Mouse (Mus musculus) CH12.LX (cell line): Measurements from ENCODE around the gene Tnfrsf1a. TPM values are rescaled to one million over a fixed set of nuclear protein-coding genes. Genes with fewer than 3 reads are reported as not detected.

Experiments used
- DNase-seq: peaks from one replicate; pipeline ENCODE4 v3.0.0-alpha.2; 2013; ENCODE audit errors: extremely low read depth
- H3K27ac ChIP-seq: 2 replicates; pipeline ENCODE4 v1.5.1; 2012; ENCODE audit warnings: low read depth, mild to moderate bottlenecking, control low read depth, moderate library complexity; ENCODE audit not compliant: insufficient read depth
- H3K27me3 ChIP-seq: replicated peaks from 2 replicates; pipeline ENCODE3; 2012; ENCODE audit warnings: inconsistent platforms
- H3K36me3 ChIP-seq, 2 experiments: replicated peaks in 1 of 2; 2 replicates each; pipeline versions ENCODE3 to v1.6.1; 2012; ENCODE audit warnings: inconsistent platforms in 1 of 2, low read length in 1 of 2, mild to moderate bottlenecking in 1 of 2, mixed read lengths in 1 of 2, moderate library complexity in 1 of 2; ENCODE audit not compliant: control insufficient read depth in 1 of 2, insufficient read depth in 1 of 2
- H3K4me1 ChIP-seq, 2 experiments: 2 replicates each; pipeline ENCODE4 v1.6.1; 2012; ENCODE audit warnings: inconsistent platforms in 1 of 2, moderate library complexity in 1 of 2; ENCODE audit not compliant: insufficient read depth in 2 of 2, control insufficient read depth in 1 of 2
- H3K4me2 ChIP-seq: 2 replicates; pipeline ENCODE4 v1.6.1; 2012; ENCODE audit warnings: low read depth, mild to moderate bottlenecking, control low read depth; ENCODE audit not compliant: poor library complexity, insufficient read depth, severe bottlenecking
- H3K4me3 ChIP-seq, 3 experiments: fragments of 150-350 bp in 1 of 3; sonication (generic) in 1 of 3; replicated peaks in 1 of 3; 2 replicates each; pipeline versions ENCODE3 to v1.5.1; 2011 to 2012; ENCODE audit warnings: low read depth in 2 of 3, low read length in 2 of 3, mild to moderate bottlenecking in 2 of 3, moderate library complexity in 2 of 3, control low read depth in 1 of 3, improper control_type of control experiment in 1 of 3, inconsistent platforms in 1 of 3, mixed read lengths in 1 of 3; ENCODE audit not compliant: poor library complexity in 1 of 3
- H3K79me2 ChIP-seq: replicated peaks from 2 replicates; pipeline ENCODE4 v1.6.1; 2012; ENCODE audit warnings: mild to moderate bottlenecking, moderate library complexity; ENCODE audit not compliant: control insufficient read depth, poor library complexity, insufficient read depth, severe bottlenecking; ENCODE audit errors: extremely low read depth
- H3K9ac ChIP-seq: 2 replicates; pipeline ENCODE4 v1.6.1; 2012; ENCODE audit warnings: low read depth, mild to moderate bottlenecking, control low read depth, moderate library complexity; ENCODE audit not compliant: insufficient read depth
- H3K9me3 ChIP-seq: replicated peaks from 2 replicates; pipeline ENCODE3; 2012; ENCODE audit warnings: low read length, inconsistent platforms, mixed read lengths
- BHLHE40 ChIP-seq: IDR thresholded peaks from 2 replicates; pipeline ENCODE4 v1.6.1; 2011; ENCODE audit warnings: mild to moderate bottlenecking, low read depth, low read length, improper control_type of control experiment
- CHD1 ChIP-seq: IDR thresholded peaks from 2 replicates; pipeline ENCODE4 v1.6.1; 2012; ENCODE audit warnings: low read depth, low read length, improper control_type of control experiment, inconsistent platforms
- CHD2 ChIP-seq: IDR thresholded peaks from 2 replicates; pipeline ENCODE4 v1.6.1; 2011; ENCODE audit warnings: low read length, improper control_type of control experiment
- CTCF ChIP-seq, 2 experiments: IDR thresholded peaks in 1 of 2; conservative IDR thresholded peaks in 1 of 2; 2 replicates each; pipeline ENCODE4 v1.5.1; 2011 to 2012; ENCODE audit warnings: low read depth in 2 of 2, low read length in 2 of 2, improper control_type of control experiment in 1 of 2, inconsistent platforms in 1 of 2, mild to moderate bottlenecking in 1 of 2, moderate library complexity in 1 of 2
- E2F4 ChIP-seq: IDR thresholded peaks from 2 replicates; pipeline ENCODE4 v1.6.1; 2011; ENCODE audit warnings: low read depth, low read length, improper control_type of control experiment; ENCODE audit not compliant: insufficient replicate concordance
- ELF1 ChIP-seq: IDR thresholded peaks from 2 replicates; pipeline ENCODE4 v1.6.1; 2014; ENCODE audit warnings: low read depth, mild to moderate bottlenecking, inconsistent platforms, low read length, improper control_type of control experiment
- EP300 ChIP-seq: IDR thresholded peaks from 2 replicates; pipeline ENCODE4 v1.6.1; 2011; ENCODE audit warnings: low read length, improper control_type of control experiment
- ETS1 ChIP-seq: conservative IDR thresholded peaks from 2 replicates; pipeline ENCODE4 v1.6.1; 2012; ENCODE audit warnings: low read depth, mild to moderate bottlenecking, inconsistent platforms, low read length, improper control_type of control experiment, moderate library complexity
- GABPA ChIP-seq: IDR thresholded peaks from 2 replicates; pipeline ENCODE4 v1.6.1; 2012; ENCODE audit warnings: low read depth, low read length, improper control_type of control experiment, inconsistent platforms; ENCODE audit not compliant: insufficient replicate concordance
- IRF4 ChIP-seq: IDR thresholded peaks from 2 replicates; pipeline ENCODE4 v1.6.1; 2014; ENCODE audit warnings: low read depth, mild to moderate bottlenecking, inconsistent platforms, low read length, improper control_type of control experiment
- JUN ChIP-seq: IDR thresholded peaks from 2 replicates; pipeline ENCODE4 v1.6.1; 2011; ENCODE audit warnings: low read depth, mild to moderate bottlenecking, low read length, improper control_type of control experiment, moderate library complexity; ENCODE audit not compliant: insufficient read depth
- JUND ChIP-seq: conservative IDR thresholded peaks from 2 replicates; pipeline ENCODE4 v1.6.1; 2011; ENCODE audit warnings: low read depth, low read length, improper control_type of control experiment
- MAFK ChIP-seq: IDR thresholded peaks from 2 replicates; pipeline ENCODE4 v1.6.1; 2011; ENCODE audit warnings: low read length, improper control_type of control experiment; ENCODE audit not compliant: insufficient replicate concordance
- MAX ChIP-seq: IDR thresholded peaks from 2 replicates; pipeline ENCODE4 v1.6.1; 2011; ENCODE audit warnings: low read length, improper control_type of control experiment
- MYC ChIP-seq: IDR thresholded peaks from 2 replicates; pipeline ENCODE4 v1.6.1; 2011; ENCODE audit warnings: low read depth, mild to moderate bottlenecking, improper control_type of control experiment, low read length
- NELFE ChIP-seq: IDR thresholded peaks from 2 replicates; pipeline ENCODE4 v1.6.1; 2011; ENCODE audit warnings: low read depth, low read length, improper control_type of control experiment
- NRF1 ChIP-seq: IDR thresholded peaks from 2 replicates; pipeline ENCODE4 v1.6.1; 2014; ENCODE audit warnings: low read depth, mild to moderate bottlenecking, inconsistent platforms, low read length, improper control_type of control experiment, moderate library complexity
- PAX5 ChIP-seq: IDR thresholded peaks from 2 replicates; pipeline ENCODE4 v1.6.1; 2012; ENCODE audit warnings: low read length, inconsistent platforms, mixed read lengths
- POLR2A ChIP-seq: IDR thresholded peaks from 2 replicates; pipeline ENCODE4 v1.6.1; 2011; ENCODE audit warnings: low read depth, mild to moderate bottlenecking, improper control_type of control experiment, low read length
- RCOR1 ChIP-seq: conservative IDR thresholded peaks from 2 replicates; pipeline ENCODE4 v1.6.1; 2012; ENCODE audit warnings: low read depth, mild to moderate bottlenecking, inconsistent platforms, low read length, improper control_type of control experiment
- SIN3A ChIP-seq: IDR thresholded peaks from 2 replicates; pipeline ENCODE4 v1.6.1; 2012; ENCODE audit warnings: low read length, improper control_type of control experiment, inconsistent platforms
- TBP ChIP-seq: conservative IDR thresholded peaks from 2 replicates; pipeline ENCODE4 v1.6.1; 2011; ENCODE audit warnings: low read depth, low read length, improper control_type of control experiment
- UBTF ChIP-seq: IDR thresholded peaks from 2 replicates; pipeline ENCODE4 v1.6.1; 2012; ENCODE audit warnings: low read depth, mild to moderate bottlenecking, inconsistent platforms, low read length, improper control_type of control experiment, moderate library complexity
- USF1 ChIP-seq: IDR thresholded peaks from 2 replicates; pipeline ENCODE4 v1.6.1; 2014; ENCODE audit warnings: low read depth, mild to moderate bottlenecking, inconsistent platforms, low read length, improper control_type of control experiment
- ZKSCAN1 ChIP-seq: IDR thresholded peaks from 2 replicates; pipeline ENCODE4 v1.6.1; 2012; ENCODE audit warnings: low read depth, inconsistent platforms, low read length, improper control_type of control experiment, borderline replicate concordance
- ZMIZ1 ChIP-seq: IDR thresholded peaks from 2 replicates; pipeline ENCODE4 v1.6.1; 2012; ENCODE audit warnings: low read depth, mild to moderate bottlenecking, inconsistent platforms, low read length, improper control_type of control experiment
- dilution Hi-C: fragments of 300-500 bp; cut with MboI; formaldehyde crosslinking; loops from 2 replicates; pipeline ENCODE4 v1.14.3; 2020; ENCODE audit warnings: low sequenced_read_pairs; ENCODE audit not compliant: extremely low pct_unique_long_range_greater_than_20kb, extremely low pct_ligation_motif_present
- in situ Hi-C: fragments of 300-500 bp; cut with MboI; formaldehyde crosslinking; loops from 3 replicates; pipeline ENCODE4 v1.14.3; 2019; ENCODE audit warnings: low sequenced_read_pairs, low pct_ligation_motif_present, low pct_unique_long_range_greater_than_20kb, mixed read lengths
- polyA plus RNA-seq: library from polyadenylated mRNA; unstranded; fragments of >175 nt; gene quantifications from 2 replicates; pipeline ENCODE4 v1.2.1, GENCODE M21; 2012; ENCODE audit warnings: low read depth; ENCODE audit not compliant: insufficient read length
- total RNA-seq, 2 experiments: library from RNA; depleted of rRNA; stranded (reverse); fragments of 300-350 nt in 1 of 2; fragments of >200 nt in 1 of 2; gene quantifications; 2 replicates each; pipeline ENCODE4 v1.2.3; 2012 to 2014

The Tnfrsf1a gene
- total and polyA plus RNA-seq, 3 experiments: 0.13 TPM; not detected in 2

- dilution Hi-C loops (no loop called here), in situ Hi-C loops (no loop called here)
- no peak for DNase-seq
- H3K27ac ChIP-seq: no peak overlapping the region
- H3K4me2 ChIP-seq: no peak overlapping the region
- H3K27me3 ChIP-seq: peaks cover 94% of the 10 kb centered on the region
- no peak overlapping the region for H3K9ac ChIP-seq
- TF ChIP-seq ELF1 (no peak), TBP (no peak), ZKSCAN1 (no peak), IRF4 (no peak), GABPA (no peak), PAX5 (no peak), JUND (no peak), E2F4 (no peak), ETS1 (no peak), RCOR1 (no peak), JUN (no peak), MYC (no peak), MAX (no peak), ZMIZ1 (no peak), NRF1 (no peak), USF1 (no peak)
- no peaks in the 10 kb centered on the region for H3K9me3 ChIP-seq
- H3K4me1 ChIP-seq: no peaks in the 10 kb centered on the region
- no peak overlapping the region for H3K4me3 ChIP-seq
- H3K36me3 ChIP-seq: no peaks in the 10 kb centered on the region
- H3K79me2 ChIP-seq: no peaks in the 10 kb centered on the region
Observed at GRCm38 (mm10) chr6:125317077-125317476, 32.1 kb upstream of the Tnfrsf1a start.

DNA sequence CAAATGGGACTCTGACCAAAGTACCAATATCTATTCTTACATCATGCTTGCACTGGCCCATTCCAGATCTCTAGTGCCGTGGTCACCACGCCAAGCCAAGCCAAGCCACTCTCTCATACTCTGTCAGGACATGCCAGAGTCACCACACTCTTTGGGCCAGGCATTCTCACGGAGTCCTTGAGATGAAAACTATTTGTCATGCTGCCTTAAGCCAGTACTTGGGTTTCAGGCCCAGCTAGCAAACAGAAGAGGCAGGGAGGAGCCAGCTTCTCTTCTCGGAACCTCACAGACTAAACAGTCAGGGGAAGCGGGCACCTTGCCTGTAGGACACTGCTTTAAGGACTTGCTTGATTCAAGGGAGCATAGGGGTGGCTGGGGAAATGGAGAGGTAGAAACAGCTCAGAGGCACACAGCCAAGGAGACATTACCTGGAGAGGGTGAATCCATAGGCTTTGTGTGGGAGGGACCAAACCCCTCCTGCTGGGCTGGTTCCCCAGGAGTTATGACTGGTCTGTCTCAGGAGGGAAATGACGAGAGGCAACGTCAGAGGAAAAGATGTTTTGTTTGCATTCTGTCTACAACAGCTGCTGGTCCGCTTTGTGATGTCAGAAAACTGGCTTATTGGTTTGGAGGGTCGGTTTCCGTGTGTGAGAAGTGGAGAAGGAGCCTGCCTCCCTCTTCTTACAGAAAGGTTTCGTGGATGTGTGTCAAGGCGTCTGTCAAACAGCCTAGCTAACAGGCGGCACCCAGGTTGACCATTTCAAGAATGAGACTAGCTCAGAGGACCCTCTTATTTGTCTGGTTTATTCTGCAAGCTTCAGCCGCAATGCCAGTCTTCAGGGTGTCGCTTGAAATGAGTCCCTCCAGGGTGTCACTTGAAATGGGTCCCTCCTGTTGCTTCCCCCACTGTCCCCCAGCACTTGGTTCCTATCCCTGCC lies 29.9 kb upstream of the Tnfrsf1a start:
- DNase-seq: no peak
- peak overlapping the region in 1 of 3 experiments; percentile 30 for H3K4me3 ChIP-seq
- H3K9me3 ChIP-seq: no peaks in the 10 kb centered on the region
- dilution Hi-C loops: no loop called here
- TF ChIP-seq TBP (no peak), ETS1 (no peak), SIN3A (no peak), GABPA (no peak), JUN (no peak), MAFK (no peak), CTCF (conservative IDR thresholded peaks at IDR 0.05 in 1 of 2, IDR thresholded peaks at IDR 0.05 in 1 of 2; ENCODE audit: low read depth in 2 of 2, low read length in 2 of 2) (no peak), UBTF (no peak), CHD2 (no peak), CHD1 (no peak), ZMIZ1 (no peak), BHLHE40 (no peak), EP300 (no peak), NELFE (no peak), ZKSCAN1 (no peak), POLR2A (no peak)
- no peak overlapping the region for H3K27ac ChIP-seq
- no peaks in the 10 kb centered on the region for H3K79me2 ChIP-seq
- no peaks in the 10 kb centered on the region for H3K4me1 ChIP-seq
- H3K36me3 ChIP-seq: no peaks in the 10 kb centered on the region
- in situ Hi-C loops: no loop called here
- H3K9ac ChIP-seq: no peak overlapping the region
- no peak overlapping the region for H3K4me2 ChIP-seq
- peaks cover 94% of the 10 kb centered on the region for H3K27me3 ChIP-seq
